Mouse (Mus musculus): ENCODE data around the gene Zranb2. TPM values are rescaled to one million over a fixed set of nuclear protein-coding genes. Genes with fewer than 3 reads are reported as not detected.

Zranb2 gene
- polyA plus RNA-seq, 1 experiment from 2014 or later, result 99.2 TPM

DNA sequence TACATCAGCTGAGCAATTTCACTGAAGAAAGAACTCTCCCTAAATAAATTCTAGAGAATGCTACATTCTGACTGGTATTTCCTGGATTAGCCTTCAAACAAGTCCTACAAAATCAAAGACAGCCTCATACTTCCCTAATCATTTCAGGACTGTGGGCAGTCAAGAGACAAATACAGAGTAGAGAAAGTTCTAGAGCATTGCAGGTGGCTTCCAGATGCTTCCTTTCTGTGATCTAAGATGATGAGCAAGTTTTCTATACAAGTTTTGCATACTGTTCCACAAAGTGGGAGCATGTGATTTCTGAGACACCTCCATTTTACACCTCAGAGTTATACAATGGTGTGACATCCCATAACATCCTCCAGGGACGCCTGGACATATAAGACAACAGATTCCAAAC is 10.1 kb upstream of the Zranb2 start:
- Histone ChIP-seq H3K4me2 (no peak overlapping the region), H3K9ac (no peak overlapping the region), H3K36me3 (ENCODE audit: insufficient read depth) (no peaks in the 10 kb centered on the region), H3K27ac (ENCODE audit: low read depth) (no peak overlapping the region), H3K9me3 (ENCODE audit: low read depth, low read length) (no peaks in the 10 kb centered on the region), H3K27me3 (ENCODE audit: insufficient read depth, low read length) (no peaks in the 10 kb centered on the region; the same call in 1 of the 2 replicates), H3K4me1 (ENCODE audit: insufficient read depth) (no peaks in the 10 kb centered on the region), H3K4me3 (ENCODE audit: low read depth, low read length) (no peak overlapping the region)
- TF ChIP-seq CTCF (IDR thresholded peaks at IDR 0.05; ENCODE audit: low read depth), result no peak
- ATAC-seq (ENCODE audit: insufficient read depth) (no peak), DNase-seq (no peak)
- 32% methylated on average over 1 of the region's 1 CpGs for WGBS

GRCm38 (mm10) chr3:157531585-157531984 is 2.4 kb upstream of the Zranb2 start:
- WGBS, result 72% methylated on average over 2 of the region's 2 CpGs
- Histone ChIP-seq H3K27ac (ENCODE audit: low read depth) (no peak overlapping the region), H3K4me1 (ENCODE audit: insufficient read depth) (no peaks in the 10 kb centered on the region; the same call in 1 of the 2 replicates), H3K4me3 (ENCODE audit: low read depth, low read length) (no peak overlapping the region), H3K4me2 (no peak overlapping the region), H3K36me3 (ENCODE audit: insufficient read depth) (peaks cover 5% of the 10 kb centered on the region; the same call in 1 of the 2 replicates), H3K9ac (no peak overlapping the region), H3K27me3 (ENCODE audit: insufficient read depth, low read length) (peaks cover 31% of the 10 kb centered on the region), H3K9me3 (ENCODE audit: low read depth, low read length) (peaks cover 10% of the 10 kb centered on the region)
- no peak for ATAC-seq (ENCODE audit: insufficient read depth)
- no peak for DNase-seq
- no peak for TF ChIP-seq CTCF (IDR thresholded peaks at IDR 0.05; ENCODE audit: low read depth)

- Histone ChIP-seq H3K9me3 (ENCODE audit: low read depth, low read length) (peaks cover 10% of the 10 kb centered on the region), H3K4me1 (ENCODE audit: insufficient read depth) (no peaks in the 10 kb centered on the region; the same call in 1 of the 2 replicates), H3K9ac (peak overlapping the region; percentile 94), H3K4me2 (peak overlapping the region; percentile 88), H3K4me3 (ENCODE audit: low read depth, low read length) (peak overlapping the region; percentile 87), H3K27ac (ENCODE audit: low read depth) (peak overlapping the region; percentile 93), H3K27me3 (ENCODE audit: insufficient read depth, low read length) (peaks cover 29% of the 10 kb centered on the region), H3K36me3 (ENCODE audit: insufficient read depth) (peaks cover 29% of the 10 kb centered on the region)
- no peak for DNase-seq
- no peak for TF ChIP-seq CTCF (IDR thresholded peaks at IDR 0.05; ENCODE audit: low read depth)
- WGBS, result 2% methylated on average over 15 of the region's 15 CpGs
- ATAC-seq (ENCODE audit: insufficient read depth), result peak; percentile 25; the same call in 1 of the 2 replicates
Measured at GRCm38 (mm10) chr3:157534786-157535415, 941 bp downstream of the Zranb2 start.

DNA sequence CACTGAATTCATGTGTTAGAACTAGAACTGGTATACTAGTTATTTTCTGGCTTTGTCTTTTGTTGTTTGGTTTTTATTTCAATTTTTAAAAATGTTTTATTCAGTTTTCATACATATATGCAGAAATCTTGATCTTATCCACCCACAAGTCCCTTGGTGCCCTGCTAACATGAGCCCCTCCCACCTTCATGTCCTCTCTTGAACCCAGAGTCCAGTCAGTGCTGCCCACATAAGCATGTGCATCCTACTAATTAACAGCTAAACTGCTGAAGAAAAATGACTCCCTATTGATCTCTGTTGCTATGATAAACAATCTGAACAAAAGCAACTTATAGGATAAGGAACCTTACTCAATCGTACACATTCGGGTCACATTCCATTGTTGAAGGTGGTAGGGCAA is 15.4 kb downstream of the Zranb2 start:
- H3K4me1 ChIP-seq (ENCODE audit: insufficient read depth), result no peaks in the 10 kb centered on the region
- no peak overlapping the region for H3K4me2 ChIP-seq
- ATAC-seq (ENCODE audit: insufficient read depth) (no peak), DNase-seq (no peak)
- TF ChIP-seq CTCF (IDR thresholded peaks at IDR 0.05; ENCODE audit: low read depth), result no peak
- H3K4me3 ChIP-seq (ENCODE audit: low read depth, low read length), result no peak overlapping the region
- no peaks in the 10 kb centered on the region for H3K9me3 ChIP-seq (ENCODE audit: low read depth, low read length)
- H3K9ac ChIP-seq, result no peak overlapping the region
- H3K36me3 ChIP-seq (ENCODE audit: insufficient read depth), result peaks cover 53% of the 10 kb centered on the region
- no peak overlapping the region for H3K27ac ChIP-seq (ENCODE audit: low read depth)
- WGBS, result 94% methylated on average over 2 of the region's 2 CpGs
- H3K27me3 ChIP-seq (ENCODE audit: insufficient read depth, low read length), result no peaks in the 10 kb centered on the region

DNA sequence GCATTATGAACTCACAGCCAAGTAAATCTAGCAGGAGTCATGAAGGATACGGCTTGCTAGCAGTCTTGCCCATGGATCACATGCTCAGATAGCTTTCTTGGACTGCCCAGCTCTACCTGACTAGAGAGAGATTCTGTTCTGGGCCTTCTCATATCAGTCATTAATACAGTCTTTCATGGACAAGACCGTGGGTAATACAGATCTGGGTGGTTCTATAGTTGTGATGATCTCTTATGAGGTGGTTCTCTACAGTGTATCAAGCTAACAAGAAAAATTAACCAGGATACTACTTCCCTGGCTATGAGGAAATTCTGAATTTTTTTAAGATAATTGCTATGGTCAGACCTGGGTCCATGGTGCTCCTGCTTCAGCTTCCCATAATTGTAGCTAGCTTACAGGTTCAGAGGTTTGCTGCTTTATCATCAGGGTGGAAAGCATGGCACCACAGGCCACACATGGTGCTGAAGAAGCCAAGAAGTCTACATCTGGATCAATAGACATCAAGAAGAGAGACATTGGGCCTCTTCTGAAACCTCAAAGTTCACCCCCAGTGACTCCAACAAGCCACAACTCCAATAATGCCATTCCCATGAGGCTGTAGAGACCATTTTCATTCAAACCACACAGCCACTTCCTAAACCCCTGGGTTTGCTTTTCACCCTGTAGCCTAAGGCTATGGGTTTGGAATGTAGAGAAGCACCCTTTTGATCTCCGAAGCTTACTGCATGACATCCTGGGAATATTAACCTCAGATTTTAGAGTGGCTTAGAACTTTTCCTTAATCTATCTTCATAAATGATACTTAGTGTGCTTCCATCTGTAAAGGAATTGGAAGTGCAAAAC is 16.0 kb downstream of the Zranb2 start:
- Histone ChIP-seq H3K4me1 (ENCODE audit: insufficient read depth) (no peaks in the 10 kb centered on the region), H3K27me3 (ENCODE audit: insufficient read depth, low read length) (no peaks in the 10 kb centered on the region), H3K4me3 (ENCODE audit: low read depth, low read length) (no peak overlapping the region), H3K9ac (no peak overlapping the region), H3K36me3 (ENCODE audit: insufficient read depth) (peaks cover 47% of the 10 kb centered on the region), H3K9me3 (ENCODE audit: low read depth, low read length) (no peaks in the 10 kb centered on the region), H3K27ac (ENCODE audit: low read depth) (no peak overlapping the region), H3K4me2 (no peak overlapping the region)
- 90% methylated on average over 3 of the region's 3 CpGs for WGBS
- DNase-seq, result no peak
- ATAC-seq (ENCODE audit: insufficient read depth), result peak; percentile 17; the same call in 1 of the 2 replicates
- no peak for TF ChIP-seq CTCF (IDR thresholded peaks at IDR 0.05; ENCODE audit: low read depth)

DNA sequence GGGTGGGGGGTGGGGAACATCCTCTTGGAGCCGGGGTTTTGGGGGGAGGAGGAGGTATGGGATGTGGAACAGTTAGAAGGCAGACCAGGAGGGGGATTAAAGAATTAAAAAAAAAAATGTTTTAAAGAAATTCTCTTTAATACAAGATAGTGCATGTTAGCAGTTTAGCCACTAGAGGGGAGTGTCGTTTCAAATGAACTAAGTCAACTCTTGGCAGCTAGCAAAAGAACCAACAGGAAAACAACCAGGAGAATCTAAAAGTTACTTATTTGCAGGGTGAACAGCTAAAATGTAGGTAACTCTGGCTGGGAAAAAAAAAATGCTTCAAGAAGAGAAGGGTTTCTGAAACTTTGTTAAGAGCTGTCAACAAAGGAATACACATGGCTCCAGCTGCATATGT is 31.2 kb downstream of the Zranb2 start:
- DNase-seq (peak; percentile 93), ATAC-seq (ENCODE audit: insufficient read depth) (no peak)
- Histone ChIP-seq H3K4me1 (ENCODE audit: insufficient read depth) (peaks cover 5% of the 10 kb centered on the region; the same call in 1 of the 2 replicates), H3K27ac (ENCODE audit: low read depth) (no peak overlapping the region), H3K9ac (no peak overlapping the region), H3K4me3 (ENCODE audit: low read depth, low read length) (no peak overlapping the region), H3K27me3 (ENCODE audit: insufficient read depth, low read length) (peaks cover 26% of the 10 kb centered on the region), H3K9me3 (ENCODE audit: low read depth, low read length) (no peaks in the 10 kb centered on the region), H3K4me2 (no peak overlapping the region), H3K36me3 (ENCODE audit: insufficient read depth) (no peaks in the 10 kb centered on the region)
- peak; percentile 66 for TF ChIP-seq CTCF (IDR thresholded peaks at IDR 0.05; ENCODE audit: low read depth)
- WGBS, result 4% methylated on average over 2 of the region's 2 CpGs

All from lung, embryonic 14.5 days (tissue).